Mouse (Mus musculus) urinary bladder, postnatal 25 days (tissue): Measurements from ENCODE around the gene Zfp85.
"Not testable (repeated sequence)": the region's sequence is repeated elsewhere in the genome, so short reads cannot be mapped to it uniquely, and the experiment has no call there.

Source experiments
- DNase-seq: peaks from one replicate; pipeline ENCODE4 v3.0.0; 2022; ENCODE audit warnings: low spot score

The Zfp85 gene

GRCm38 (mm10) chr13:67754333-67755306 is at the start of gene Zfp85:
Gene Zfp85 (minus strand): TSS chr13:67755228.
- peak; percentile 55 for DNase-seq

- DNase-seq: not testable (repeated sequence)
Observed at GRCm38 (mm10) chr13:67799151-67799550, 44.1 kb upstream of the Zfp85 start.

- DNase-seq: no peak
Observed at GRCm38 (mm10) chr13:67798618-67799017, 43.6 kb upstream of the Zfp85 start.

GRCm38 (mm10) chr13:67791921-67792455 is 37.0 kb upstream of the Zfp85 start:
- no peak for DNase-seq

- DNase-seq: peak; percentile 37
Observed at GRCm38 (mm10) chr13:67779265-67780221, 24.5 kb upstream of the Zfp85 start, which contains the start of gene Zfp493. Gene Zfp493 (plus strand): TSS chr13:67779693.

- no peak for DNase-seq
Observed at GRCm38 (mm10) chr13:67763031-67763768, 8.2 kb upstream of the Zfp85 start.

GRCm38 (mm10) chr13:67759966-67760365 is 4.9 kb upstream of the Zfp85 start:
- no peak for DNase-seq

GRCm38 (mm10) chr13:67755761-67756160 is 733 bp upstream of the Zfp85 start:
- no peak for DNase-seq

- DNase-seq: no peak
Observed at GRCm38 (mm10) chr13:67743896-67744295, 11.1 kb downstream of the Zfp85 start.

GRCm38 (mm10) chr13:67742941-67743340 is 12.1 kb downstream of the Zfp85 start:
- no peak for DNase-seq

GRCm38 (mm10) chr13:67734391-67734790 is 20.6 kb downstream of the Zfp85 start:
- DNase-seq: not testable (repeated sequence)

GRCm38 (mm10) chr13:67729441-67729840 is 25.6 kb downstream of the Zfp85 start:
- DNase-seq: peak; percentile 6

- DNase-seq: peak; percentile 33
Observed at GRCm38 (mm10) chr13:67728641-67729318, 26.2 kb downstream of the Zfp85 start, which contains the start of gene Zfp65. Gene Zfp65 (minus strand): TSS chr13:67729173.

GRCm38 (mm10) chr13:67728106-67728505 is 26.9 kb downstream of the Zfp85 start:
- DNase-seq: no peak

- not testable (repeated sequence) for DNase-seq
Observed at GRCm38 (mm10) chr13:67725331-67725730, 29.7 kb downstream of the Zfp85 start.

- DNase-seq: peak; percentile 79
Observed at GRCm38 (mm10) chr13:67723848-67724479, 31.1 kb downstream of the Zfp85 start.
